Mouse (Mus musculus) cerebellum, adult 2 months (tissue): ENCODE measurements around the gene Pnma1.

Experiments
- CTCF ChIP-seq: fragments of 200-500 bp; IDR thresholded peaks from 2 replicates; pipeline ENCODE4 v1.5.1; 2011; ENCODE audit warnings: low read depth, mild to moderate bottlenecking, control low read depth, low read length, moderate library complexity, borderline replicate concordance; ENCODE audit not compliant: insufficient read depth
- POLR2A ChIP-seq: fragments of 200-500 bp; IDR thresholded peaks from 2 replicates; pipeline ENCODE4 v1.6.1; 2011; ENCODE audit warnings: low read length, control low read depth, borderline replicate concordance; ENCODE audit not compliant: insufficient read depth

- TF ChIP-seq CTCF (no peak), POLR2A (no peak)
Observed at GRCm38 (mm10) chr12:84101493-84101845, 46.8 kb downstream of the Pnma1 start.
